Mouse (Mus musculus): ENCODE measurements around the gene Acod1.

Gene Acod1

GRCm38 (mm10) chr14:103059495-103059894, 12.7 kb downstream of the Acod1 start:
- no peaks in the 10 kb centered on the region for H3K27me3 ChIP-seq (ENCODE audit: control insufficient read depth, insufficient read depth, low read length, poor library complexity, severe bottlenecking)
- no peaks in the 10 kb centered on the region for H3K36me3 ChIP-seq (ENCODE audit: control insufficient read depth, insufficient read depth, low read length, poor library complexity, severe bottlenecking)
- DNase-seq (ENCODE audit: low read depth, low spot score): no peak

- no peaks in the 10 kb centered on the region for H3K36me3 ChIP-seq (ENCODE audit: control insufficient read depth, insufficient read depth, low read length, poor library complexity, severe bottlenecking)
- DNase-seq (ENCODE audit: low read depth, low spot score): peak; percentile 86
- H3K27me3 ChIP-seq (ENCODE audit: control insufficient read depth, insufficient read depth, low read length, poor library complexity, severe bottlenecking): no peaks in the 10 kb centered on the region
Observed at GRCm38 (mm10) chr14:103065294-103066167, 18.8 kb downstream of the Acod1 start.

GRCm38 (mm10) chr14:103069465-103069863, 22.7 kb downstream of the Acod1 start:
- DNase-seq (ENCODE audit: low read depth, low spot score): no peak
- H3K36me3 ChIP-seq (ENCODE audit: control insufficient read depth, insufficient read depth, low read length, poor library complexity, severe bottlenecking): peaks cover 5% of the 10 kb centered on the region
- no peaks in the 10 kb centered on the region for H3K27me3 ChIP-seq (ENCODE audit: control insufficient read depth, insufficient read depth, low read length, poor library complexity, severe bottlenecking)

DNA sequence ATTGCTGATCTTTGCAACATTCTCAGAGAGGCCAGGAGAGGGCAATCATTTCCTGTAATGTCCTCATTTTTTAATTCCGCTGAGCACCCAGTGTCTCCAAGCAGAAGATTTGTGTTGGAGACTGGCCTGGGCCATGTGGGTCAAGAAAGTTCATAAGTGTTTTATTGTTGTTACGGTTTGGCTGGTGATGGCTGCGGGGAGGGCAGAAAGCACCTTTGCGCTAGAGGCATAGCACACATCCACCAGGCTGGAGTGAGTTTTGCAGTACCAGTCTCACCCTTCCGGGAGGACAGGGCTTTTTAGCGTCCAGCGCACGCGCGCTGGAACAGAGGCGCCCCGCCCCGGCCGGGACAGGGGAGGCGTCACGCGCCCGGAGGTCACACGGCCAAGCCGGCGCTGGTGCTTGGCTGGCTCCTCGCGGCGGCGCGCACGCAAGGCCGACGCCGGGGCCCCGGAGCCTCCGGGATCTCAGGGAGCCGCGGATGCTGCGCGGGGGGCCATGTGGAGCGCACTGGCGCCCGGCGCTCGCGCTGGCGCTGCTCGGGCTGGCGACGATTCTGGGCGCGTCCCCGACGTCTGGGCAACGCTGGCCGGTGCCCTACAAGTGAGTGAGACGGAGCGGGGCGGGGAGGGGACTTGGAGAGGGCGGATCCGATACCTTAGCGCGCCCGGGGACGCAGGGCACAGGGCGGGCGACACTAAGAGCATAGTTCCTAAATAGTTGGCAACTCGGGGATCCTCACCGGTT, 23.3 kb downstream of the Acod1 start, which contains the start of gene Cln5:
Gene Cln5 (plus strand): TSS at position 353 of the 748 bp plus-strand sequence.
- Histone ChIP-seq H3K36me3 (ENCODE audit: control insufficient read depth, insufficient read depth, low read length, poor library complexity, severe bottlenecking) (peaks cover 7% of the 10 kb centered on the region), H3K27me3 (ENCODE audit: control insufficient read depth, insufficient read depth, low read length, poor library complexity, severe bottlenecking) (no peaks in the 10 kb centered on the region)
- peak; percentile 95 for DNase-seq (ENCODE audit: low read depth, low spot score)

GRCm38 (mm10) chr14:103070790-103071189, 24.0 kb downstream of the Acod1 start:
- no peaks in the 10 kb centered on the region for H3K27me3 ChIP-seq (ENCODE audit: control insufficient read depth, insufficient read depth, low read length, poor library complexity, severe bottlenecking)
- H3K36me3 ChIP-seq (ENCODE audit: control insufficient read depth, insufficient read depth, low read length, poor library complexity, severe bottlenecking): peaks cover 7% of the 10 kb centered on the region
- DNase-seq (ENCODE audit: low read depth, low spot score): peak; percentile 72

GRCm38 (mm10) chr14:103071471-103071870, 24.7 kb downstream of the Acod1 start:
- H3K36me3 ChIP-seq (ENCODE audit: control insufficient read depth, insufficient read depth, low read length, poor library complexity, severe bottlenecking): peaks cover 7% of the 10 kb centered on the region
- DNase-seq (ENCODE audit: low read depth, low spot score): no peak
- H3K27me3 ChIP-seq (ENCODE audit: control insufficient read depth, insufficient read depth, low read length, poor library complexity, severe bottlenecking): no peaks in the 10 kb centered on the region

- Histone ChIP-seq H3K36me3 (ENCODE audit: control insufficient read depth, insufficient read depth, low read length, poor library complexity, severe bottlenecking) (peaks cover 7% of the 10 kb centered on the region), H3K27me3 (ENCODE audit: control insufficient read depth, insufficient read depth, low read length, poor library complexity, severe bottlenecking) (no peaks in the 10 kb centered on the region)
- DNase-seq (ENCODE audit: low read depth, low spot score): no peak
Observed at GRCm38 (mm10) chr14:103072731-103073130, 26.0 kb downstream of the Acod1 start.

DNA sequence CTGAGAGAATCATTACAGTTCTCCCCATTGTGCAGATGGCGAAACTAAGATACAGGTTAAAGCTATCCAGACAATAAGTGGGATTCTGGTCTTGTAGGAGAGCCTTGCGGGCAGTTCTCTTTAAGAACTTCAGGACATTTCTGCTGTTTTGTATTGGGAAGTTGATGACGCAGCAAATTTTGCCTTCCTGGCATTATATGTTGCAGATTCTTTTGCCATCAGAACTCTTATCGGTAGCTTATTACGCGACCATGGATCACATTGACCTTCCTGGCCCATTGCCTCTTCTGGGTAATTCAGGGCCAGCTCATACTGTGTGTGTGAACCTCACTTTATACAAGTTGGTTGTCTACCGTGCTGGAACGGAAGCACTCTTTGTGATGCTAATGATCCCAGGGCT, 27.0 kb downstream of the Acod1 start:
- no peak for DNase-seq (ENCODE audit: low read depth, low spot score)
- no peaks in the 10 kb centered on the region for H3K27me3 ChIP-seq (ENCODE audit: control insufficient read depth, insufficient read depth, low read length, poor library complexity, severe bottlenecking)

DNA sequence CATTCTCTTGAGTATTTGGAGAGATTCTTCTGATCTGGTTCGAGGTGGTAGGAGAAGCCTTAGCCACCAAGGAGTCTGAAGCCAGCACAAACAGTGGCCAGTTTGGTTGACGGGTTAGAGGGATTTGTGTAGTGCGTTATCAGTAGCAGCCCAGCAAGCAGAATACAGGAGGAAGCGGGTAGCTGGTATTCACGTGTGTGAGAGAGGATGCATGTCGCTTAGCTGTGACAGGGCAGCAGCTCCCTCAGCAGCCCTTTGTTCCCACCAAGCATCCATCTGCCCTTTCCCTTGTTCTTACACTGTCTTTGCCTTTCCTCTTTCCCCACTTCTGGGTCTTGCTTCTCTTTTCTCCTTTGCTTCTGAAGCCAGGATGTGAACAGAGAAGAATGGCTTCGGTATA, 28.4 kb downstream of the Acod1 start:
- Histone ChIP-seq H3K27me3 (ENCODE audit: control insufficient read depth, insufficient read depth, low read length, poor library complexity, severe bottlenecking) (no peaks in the 10 kb centered on the region), H3K36me3 (ENCODE audit: control insufficient read depth, insufficient read depth, low read length, poor library complexity, severe bottlenecking) (peaks cover 7% of the 10 kb centered on the region)
- no peak for DNase-seq (ENCODE audit: low read depth, low spot score)

More for the DNA sequence above, 27.0 kb downstream of the Acod1 start:
- H3K36me3 ChIP-seq (ENCODE audit: control insufficient read depth, insufficient read depth, low read length, poor library complexity, severe bottlenecking): peaks cover 7% of the 10 kb centered on the region

DNA sequence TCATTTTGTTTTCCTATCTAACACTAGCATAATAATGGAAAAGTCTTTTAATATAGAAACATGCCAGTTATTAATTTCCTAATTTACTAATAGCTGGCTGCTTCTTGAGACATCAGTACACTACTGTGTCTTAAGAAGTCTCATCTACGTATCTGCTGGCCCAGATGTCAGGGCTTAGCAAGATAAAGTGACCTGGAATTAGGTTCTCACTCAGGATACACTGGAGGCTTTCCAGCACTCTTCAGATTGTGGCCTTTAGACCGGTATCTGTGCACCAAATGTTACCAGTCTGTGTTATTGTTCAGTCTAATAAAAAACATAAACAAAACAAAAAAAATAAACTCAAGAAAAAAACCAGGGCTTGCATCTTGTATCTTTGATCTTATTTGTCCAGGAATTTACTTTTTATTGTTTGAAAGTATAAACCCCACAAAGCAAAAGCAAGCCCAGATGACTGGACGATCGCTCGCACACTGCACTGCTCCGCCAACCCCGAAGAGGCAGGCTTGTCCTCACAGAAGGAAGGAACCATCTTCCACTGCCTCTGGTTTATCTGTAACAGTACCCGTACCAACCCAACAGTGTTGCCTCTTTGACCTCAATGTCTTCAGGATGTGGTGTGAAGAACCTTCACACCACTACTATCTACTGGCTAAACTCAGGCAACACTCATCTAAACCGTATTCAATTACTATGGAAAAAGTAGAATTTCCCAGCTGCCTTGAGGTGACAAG, 30.7 kb downstream of the Acod1 start:
- no peak for DNase-seq (ENCODE audit: low read depth, low spot score)
- H3K27me3 ChIP-seq (ENCODE audit: control insufficient read depth, insufficient read depth, low read length, poor library complexity, severe bottlenecking): no peaks in the 10 kb centered on the region
- H3K36me3 ChIP-seq (ENCODE audit: control insufficient read depth, insufficient read depth, low read length, poor library complexity, severe bottlenecking): peaks cover 5% of the 10 kb centered on the region

GRCm38 (mm10) chr14:103078006-103078912, 31.5 kb downstream of the Acod1 start:
- DNase-seq (ENCODE audit: low read depth, low spot score): no peak
- H3K36me3 ChIP-seq (ENCODE audit: control insufficient read depth, insufficient read depth, low read length, poor library complexity, severe bottlenecking): peaks cover 6% of the 10 kb centered on the region
- no peaks in the 10 kb centered on the region for H3K27me3 ChIP-seq (ENCODE audit: control insufficient read depth, insufficient read depth, low read length, poor library complexity, severe bottlenecking)

DNA sequence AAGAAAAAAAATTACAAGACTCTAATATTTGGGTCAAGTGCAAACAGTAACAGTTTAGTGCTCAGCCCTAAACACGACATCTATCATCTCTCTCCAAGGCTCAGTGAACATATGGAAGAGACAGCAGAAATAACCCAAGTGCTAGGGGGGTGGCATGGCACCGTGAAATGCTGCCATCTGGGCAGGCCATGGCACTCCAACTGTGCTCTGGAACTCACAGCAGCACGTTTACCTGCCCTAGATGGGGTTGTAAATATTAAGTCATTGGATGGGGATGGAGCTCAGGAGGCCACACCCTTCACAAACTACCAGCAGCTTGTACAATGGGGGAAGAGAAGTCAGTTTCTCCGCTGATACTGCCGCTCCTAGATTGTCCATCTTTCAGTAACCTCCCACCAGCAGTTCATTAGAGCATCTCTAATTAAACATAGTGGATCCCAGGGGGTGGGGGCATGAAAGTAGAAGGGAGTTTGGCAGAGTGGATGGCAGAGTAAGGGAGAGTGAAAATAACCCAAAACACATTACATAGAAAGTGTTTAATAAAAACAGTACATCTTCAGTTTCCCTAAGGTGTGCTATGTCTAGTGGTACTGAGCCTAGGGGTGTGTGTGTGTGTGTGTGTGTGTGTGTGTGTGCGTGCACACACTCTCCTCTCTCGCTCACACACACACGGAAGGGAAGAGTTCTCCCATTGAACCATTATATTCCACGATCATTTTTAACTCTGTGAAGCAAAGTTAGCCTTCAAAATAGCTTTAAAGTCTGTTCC, 32.6 kb downstream of the Acod1 start:
- Histone ChIP-seq H3K27me3 (ENCODE audit: control insufficient read depth, insufficient read depth, low read length, poor library complexity, severe bottlenecking) (no peaks in the 10 kb centered on the region), H3K36me3 (ENCODE audit: control insufficient read depth, insufficient read depth, low read length, poor library complexity, severe bottlenecking) (peaks cover 5% of the 10 kb centered on the region)
- no peak for DNase-seq (ENCODE audit: low read depth, low spot score)

GRCm38 (mm10) chr14:103085840-103086533, 39.2 kb downstream of the Acod1 start:
- DNase-seq (ENCODE audit: low read depth, low spot score): no peak
- Histone ChIP-seq H3K27me3 (ENCODE audit: control insufficient read depth, insufficient read depth, low read length, poor library complexity, severe bottlenecking) (no peaks in the 10 kb centered on the region), H3K36me3 (ENCODE audit: control insufficient read depth, insufficient read depth, low read length, poor library complexity, severe bottlenecking) (peaks cover 16% of the 10 kb centered on the region)
